Mouse (Mus musculus): ENCODE measurements around the gene Adgrl2.

Adgrl2 gene

GRCm38 (mm10) chr3:148833070-148833769 is 157.1 kb downstream of the Adgrl2 start:
- no peak for DNase-seq (ENCODE audit: low read depth in 2 of 2, low spot score in 2 of 2)

GRCm38 (mm10) chr3:148832001-148832400 is 158.4 kb downstream of the Adgrl2 start:
- no peak for DNase-seq (ENCODE audit: low read depth in 2 of 2, low spot score in 2 of 2)

- no peak for DNase-seq (ENCODE audit: low read depth in 2 of 2, low spot score in 2 of 2)
These were observed 161.8 kb downstream of the Adgrl2 start for GRCm38 (mm10) chr3:148828519-148828918.

- no peak for DNase-seq (ENCODE audit: low read depth in 2 of 2, low spot score in 2 of 2)
These were observed 166.8 kb downstream of the Adgrl2 start for GRCm38 (mm10) chr3:148823551-148823950.

- no peak for DNase-seq (ENCODE audit: low read depth in 2 of 2, low spot score in 2 of 2)
These were observed 168.7 kb downstream of the Adgrl2 start for GRCm38 (mm10) chr3:148821632-148822031.

GRCm38 (mm10) chr3:148819323-148820046 is 170.9 kb downstream of the Adgrl2 start:
- no peak for DNase-seq (ENCODE audit: low read depth in 2 of 2, low spot score in 2 of 2)

- no peak for DNase-seq (ENCODE audit: low read depth in 2 of 2, low spot score in 2 of 2)
These were observed 171.8 kb downstream of the Adgrl2 start for GRCm38 (mm10) chr3:148818414-148819105.

- no peak for DNase-seq (ENCODE audit: low read depth in 2 of 2, low spot score in 2 of 2)
These were observed 172.9 kb downstream of the Adgrl2 start for GRCm38 (mm10) chr3:148817491-148817890.

GRCm38 (mm10) chr3:148813121-148813520 is 177.2 kb downstream of the Adgrl2 start:
- no peak for DNase-seq (ENCODE audit: low read depth in 2 of 2, low spot score in 2 of 2)

GRCm38 (mm10) chr3:148812059-148812458 is 178.3 kb downstream of the Adgrl2 start:
- no peak for DNase-seq (ENCODE audit: low read depth in 2 of 2, low spot score in 2 of 2)

GRCm38 (mm10) chr3:148806977-148807376 is 183.4 kb downstream of the Adgrl2 start:
- DNase-seq (ENCODE audit: low read depth in 2 of 2, low spot score in 2 of 2) = peak in 1 of 2 experiments; percentile 8

GRCm38 (mm10) chr3:148793286-148793913 is 197.0 kb downstream of the Adgrl2 start:
- no peak for DNase-seq (ENCODE audit: low read depth in 2 of 2, low spot score in 2 of 2)

GRCm38 (mm10) chr3:148770310-148770709 is 220.0 kb downstream of the Adgrl2 start:
- no peak for DNase-seq (ENCODE audit: low read depth in 2 of 2, low spot score in 2 of 2)

Measured in CD8-positive naive resting alpha-beta T cell, adult 2 months (primary cell).